Mouse (Mus musculus): ENCODE results near the gene Arhgef11. TPM values are rescaled to one million over a fixed set of nuclear protein-coding genes. Genes with fewer than 3 reads are reported as not detected.

Arhgef11 gene
- polyA plus RNA-seq, 1 experiment from 2014 or later, result 26.2 TPM

- Histone ChIP-seq H3K27me3 (ENCODE audit: control insufficient read depth, insufficient read depth, low read depth, low read length) (peaks cover 7% of the 10 kb centered on the region), H3K9me3 (replicated peaks; ENCODE audit: control insufficient read depth, low read length, poor library complexity, severe bottlenecking) (no peaks in the 10 kb centered on the region), H3K27ac (ENCODE audit: low read length) (no peak overlapping the region), H3K4me3 (ENCODE audit: low read depth, low read length) (no peak overlapping the region), H3K36me3 (ENCODE audit: control insufficient read depth, insufficient read depth, low read length) (no peaks in the 10 kb centered on the region), H3K4me1 (ENCODE audit: control insufficient read depth, insufficient read depth, low read length) (no peaks in the 10 kb centered on the region), H3K9ac (ENCODE audit: low read depth, low read length) (no peak overlapping the region), H3K4me2 (ENCODE audit: low read length) (no peak overlapping the region)
- no peak for ATAC-seq
- 63% methylated on average over 4 of the region's 4 CpGs for WGBS
These were observed 145.8 kb downstream of the Arhgef11 start for GRCm38 (mm10) chr3:87763202-87763601.

- Histone ChIP-seq H3K9ac (ENCODE audit: low read depth, low read length) (no peak overlapping the region), H3K27ac (ENCODE audit: low read length) (no peak overlapping the region), H3K27me3 (ENCODE audit: control insufficient read depth, insufficient read depth, low read depth, low read length) (peaks cover 11% of the 10 kb centered on the region), H3K9me3 (replicated peaks; ENCODE audit: control insufficient read depth, low read length, poor library complexity, severe bottlenecking) (no peaks in the 10 kb centered on the region), H3K4me2 (ENCODE audit: low read length) (0 out of 2 replicates have a peak overlapping the region, but pooled peaks have one; percentile 5), H3K36me3 (ENCODE audit: control insufficient read depth, insufficient read depth, low read length) (no peaks in the 10 kb centered on the region), H3K4me1 (ENCODE audit: control insufficient read depth, insufficient read depth, low read length) (no peaks in the 10 kb centered on the region), H3K4me3 (ENCODE audit: low read depth, low read length) (no peak overlapping the region)
- 23% methylated on average over 15 of the region's 15 CpGs for WGBS
- no peak for ATAC-seq
These were observed 146.4 kb downstream of the Arhgef11 start for GRCm38 (mm10) chr3:87763683-87764289.

GRCm38 (mm10) chr3:87764506-87764905, 147.1 kb downstream of the Arhgef11 start:
- H3K4me2 ChIP-seq (ENCODE audit: low read length), result no peak overlapping the region
- H3K36me3 ChIP-seq (ENCODE audit: control insufficient read depth, insufficient read depth, low read length), result no peaks in the 10 kb centered on the region
- WGBS, result 49% methylated on average over 9 of the region's 10 CpGs
- H3K27ac ChIP-seq (ENCODE audit: low read length), result peak overlapping the region; percentile 41; the same call in 1 of the 2 replicates
- H3K9me3 ChIP-seq (replicated peaks; ENCODE audit: control insufficient read depth, low read length, poor library complexity, severe bottlenecking), result 0 out of 2 replicates have a peak, but pooled peaks cover 3% of the 10 kb centered on the region
- H3K27me3 ChIP-seq (ENCODE audit: control insufficient read depth, insufficient read depth, low read depth, low read length), result peaks cover 15% of the 10 kb centered on the region
- H3K4me1 ChIP-seq (ENCODE audit: control insufficient read depth, insufficient read depth, low read length), result no peaks in the 10 kb centered on the region
- ATAC-seq, result no peak
- H3K9ac ChIP-seq (ENCODE audit: low read depth, low read length), result no peak overlapping the region
- H3K4me3 ChIP-seq (ENCODE audit: low read depth, low read length), result no peak overlapping the region

GRCm38 (mm10) chr3:87765091-87765490, 147.7 kb downstream of the Arhgef11 start:
- peak overlapping the region; percentile 41; the same call in 1 of the 2 replicates for H3K27ac ChIP-seq (ENCODE audit: low read length)
- H3K9ac ChIP-seq (ENCODE audit: low read depth, low read length), result no peak overlapping the region
- 0 out of 2 replicates have a peak, but pooled peaks cover 3% of the 10 kb centered on the region for H3K9me3 ChIP-seq (replicated peaks; ENCODE audit: control insufficient read depth, low read length, poor library complexity, severe bottlenecking)
- H3K4me3 ChIP-seq (ENCODE audit: low read depth, low read length), result no peak overlapping the region
- no peak for ATAC-seq
- H3K27me3 ChIP-seq (ENCODE audit: control insufficient read depth, insufficient read depth, low read depth, low read length), result peaks cover 15% of the 10 kb centered on the region
- H3K4me1 ChIP-seq (ENCODE audit: control insufficient read depth, insufficient read depth, low read length), result no peaks in the 10 kb centered on the region
- WGBS, result 20% methylated on average over 10 of the region's 10 CpGs
- no peaks in the 10 kb centered on the region for H3K36me3 ChIP-seq (ENCODE audit: control insufficient read depth, insufficient read depth, low read length)
- H3K4me2 ChIP-seq (ENCODE audit: low read length), result no peak overlapping the region

GRCm38 (mm10) chr3:87765631-87766283, 148.4 kb downstream of the Arhgef11 start:
- no peak for ATAC-seq
- WGBS, result 85% methylated on average over 5 of the region's 5 CpGs

GRCm38 (mm10) chr3:87766284-87766667, 148.9 kb downstream of the Arhgef11 start:
- peaks cover 15% of the 10 kb centered on the region for H3K27me3 ChIP-seq (ENCODE audit: control insufficient read depth, insufficient read depth, low read depth, low read length)
- no peak overlapping the region for H3K4me3 ChIP-seq (ENCODE audit: low read depth, low read length)
- no peak for ATAC-seq
- no peaks in the 10 kb centered on the region for H3K36me3 ChIP-seq (ENCODE audit: control insufficient read depth, insufficient read depth, low read length)
- H3K4me1 ChIP-seq (ENCODE audit: control insufficient read depth, insufficient read depth, low read length), result no peaks in the 10 kb centered on the region
- H3K9ac ChIP-seq (ENCODE audit: low read depth, low read length), result no peak overlapping the region
- no peak overlapping the region for H3K4me2 ChIP-seq (ENCODE audit: low read length)
- WGBS, result 89% methylated on average over 3 of the region's 3 CpGs
- H3K27ac ChIP-seq (ENCODE audit: low read length), result no peak overlapping the region
- 0 out of 2 replicates have a peak, but pooled peaks cover 3% of the 10 kb centered on the region for H3K9me3 ChIP-seq (replicated peaks; ENCODE audit: control insufficient read depth, low read length, poor library complexity, severe bottlenecking)

More at GRCm38 (mm10) chr3:87765631-87766283, 148.4 kb downstream of the Arhgef11 start:
- Histone ChIP-seq H3K4me1 (ENCODE audit: control insufficient read depth, insufficient read depth, low read length) (no peaks in the 10 kb centered on the region), H3K27me3 (ENCODE audit: control insufficient read depth, insufficient read depth, low read depth, low read length) (peaks cover 15% of the 10 kb centered on the region), H3K9me3 (replicated peaks; ENCODE audit: control insufficient read depth, low read length, poor library complexity, severe bottlenecking) (0 out of 2 replicates have a peak, but pooled peaks cover 3% of the 10 kb centered on the region), H3K9ac (ENCODE audit: low read depth, low read length) (no peak overlapping the region), H3K36me3 (ENCODE audit: control insufficient read depth, insufficient read depth, low read length) (no peaks in the 10 kb centered on the region), H3K4me3 (ENCODE audit: low read depth, low read length) (no peak overlapping the region), H3K4me2 (ENCODE audit: low read length) (no peak overlapping the region), H3K27ac (ENCODE audit: low read length) (no peak overlapping the region)

GRCm38 (mm10) chr3:87767764-87768163, 150.4 kb downstream of the Arhgef11 start:
- peak overlapping the region; percentile 6; the same call in 1 of the 2 replicates for H3K4me3 ChIP-seq (ENCODE audit: low read depth, low read length)
- peak overlapping the region; percentile 2; the same call in 1 of the 2 replicates for H3K4me2 ChIP-seq (ENCODE audit: low read length)
- H3K36me3 ChIP-seq (ENCODE audit: control insufficient read depth, insufficient read depth, low read length), result no peaks in the 10 kb centered on the region
- H3K4me1 ChIP-seq (ENCODE audit: control insufficient read depth, insufficient read depth, low read length), result no peaks in the 10 kb centered on the region
- peaks cover 15% of the 10 kb centered on the region for H3K27me3 ChIP-seq (ENCODE audit: control insufficient read depth, insufficient read depth, low read depth, low read length)
- ATAC-seq, result no peak
- 62% methylated on average over 8 of the region's 8 CpGs for WGBS
- no peak overlapping the region; the same call in 1 of the 2 replicates for H3K9ac ChIP-seq (ENCODE audit: low read depth, low read length)
- H3K27ac ChIP-seq (ENCODE audit: low read length), result no peak overlapping the region
- 0 out of 2 replicates have a peak, but pooled peaks cover 3% of the 10 kb centered on the region for H3K9me3 ChIP-seq (replicated peaks; ENCODE audit: control insufficient read depth, low read length, poor library complexity, severe bottlenecking)

- H3K4me2 ChIP-seq (ENCODE audit: low read length), result peak overlapping the region; percentile 46
- WGBS, result 59% methylated on average over 6 of the region's 6 CpGs
- H3K36me3 ChIP-seq (ENCODE audit: control insufficient read depth, insufficient read depth, low read length), result no peaks in the 10 kb centered on the region
- peak overlapping the region; percentile 32 for H3K4me3 ChIP-seq (ENCODE audit: low read depth, low read length)
- H3K4me1 ChIP-seq (ENCODE audit: control insufficient read depth, insufficient read depth, low read length), result no peaks in the 10 kb centered on the region
- H3K9ac ChIP-seq (ENCODE audit: low read depth, low read length), result no peak overlapping the region
- no peak for ATAC-seq
- H3K27ac ChIP-seq (ENCODE audit: low read length), result no peak overlapping the region; the same call in 1 of the 2 replicates
- H3K9me3 ChIP-seq (replicated peaks; ENCODE audit: control insufficient read depth, low read length, poor library complexity, severe bottlenecking), result 0 out of 2 replicates have a peak, but pooled peaks cover 3% of the 10 kb centered on the region
- H3K27me3 ChIP-seq (ENCODE audit: control insufficient read depth, insufficient read depth, low read depth, low read length), result peaks cover 15% of the 10 kb centered on the region
These were observed 151.1 kb downstream of the Arhgef11 start for GRCm38 (mm10) chr3:87768431-87768830.

GRCm38 (mm10) chr3:87768844-87769243, 151.5 kb downstream of the Arhgef11 start:
- ATAC-seq, result no peak
- H3K27me3 ChIP-seq (ENCODE audit: control insufficient read depth, insufficient read depth, low read depth, low read length), result peaks cover 15% of the 10 kb centered on the region
- H3K27ac ChIP-seq (ENCODE audit: low read length), result no peak overlapping the region; the same call in 1 of the 2 replicates
- H3K9ac ChIP-seq (ENCODE audit: low read depth, low read length), result no peak overlapping the region
- peak overlapping the region; percentile 46 for H3K4me2 ChIP-seq (ENCODE audit: low read length)
- WGBS, result 4% methylated on average over 34 of the region's 37 CpGs
- H3K4me1 ChIP-seq (ENCODE audit: control insufficient read depth, insufficient read depth, low read length), result no peaks in the 10 kb centered on the region
- no peaks in the 10 kb centered on the region for H3K36me3 ChIP-seq (ENCODE audit: control insufficient read depth, insufficient read depth, low read length)
- H3K9me3 ChIP-seq (replicated peaks; ENCODE audit: control insufficient read depth, low read length, poor library complexity, severe bottlenecking), result 0 out of 2 replicates have a peak, but pooled peaks cover 3% of the 10 kb centered on the region
- peak overlapping the region; percentile 32 for H3K4me3 ChIP-seq (ENCODE audit: low read depth, low read length)
